Mouse (Mus musculus) testis, adult 2 months (tissue): ENCODE results near the gene Crybg2. TPM values are rescaled to one million over a fixed set of nuclear protein-coding genes. Genes with fewer than 3 reads are reported as not detected.

Experiments used
- H3K27ac ChIP-seq: fragments of 200-500 bp; 2 replicates; pipeline ENCODE4 v1.5.1; 2012; ENCODE audit warnings: low read depth, low read length; ENCODE audit not compliant: control insufficient read depth, insufficient read depth
- H3K27me3 ChIP-seq: fragments of 200-500 bp; 2 replicates; pipeline ENCODE4 v1.6.1; 2012; ENCODE audit warnings: mild to moderate bottlenecking, low read length, moderate library complexity; ENCODE audit not compliant: control insufficient read depth, insufficient read depth
- H3K36me3 ChIP-seq: fragments of 200-500 bp; 2 replicates; pipeline ENCODE4 v1.6.1; 2012; ENCODE audit warnings: mild to moderate bottlenecking, low read length; ENCODE audit not compliant: control insufficient read depth, insufficient read depth
- H3K4me1 ChIP-seq: fragments of 200-500 bp; 2 replicates; pipeline ENCODE4 v1.6.1; 2012; ENCODE audit warnings: low read length; ENCODE audit not compliant: control insufficient read depth, insufficient read depth
- H3K4me3 ChIP-seq: fragments of 200-500 bp; 2 replicates; pipeline ENCODE4 v1.5.1; 2012; ENCODE audit warnings: low read depth, mild to moderate bottlenecking, low read length, moderate library complexity, mixed read lengths; ENCODE audit not compliant: control insufficient read depth
- CTCF ChIP-seq: fragments of 200-500 bp; IDR thresholded peaks from 2 replicates; pipeline ENCODE4 v1.5.1; 2012; ENCODE audit warnings: low read depth, mild to moderate bottlenecking, inconsistent platforms, low read length, moderate library complexity; ENCODE audit not compliant: control insufficient read depth, insufficient read depth, insufficient replicate concordance
- POLR2A ChIP-seq: fragments of 200-500 bp; IDR thresholded peaks from 2 replicates; pipeline ENCODE4 v1.6.1; 2012; ENCODE audit warnings: low read depth, mild to moderate bottlenecking, inconsistent platforms, low read length, moderate library complexity; ENCODE audit not compliant: control insufficient read depth
- polyA plus RNA-seq: library from polyadenylated mRNA; depleted of rRNA; stranded (reverse); fragments of >200 nt; gene quantifications from 2 replicates; pipeline ENCODE4 v1.2.3, GENCODE M21; 2012

The Crybg2 gene
- polyA plus RNA-seq, 1 experiment, result 2.4 TPM

DNA sequence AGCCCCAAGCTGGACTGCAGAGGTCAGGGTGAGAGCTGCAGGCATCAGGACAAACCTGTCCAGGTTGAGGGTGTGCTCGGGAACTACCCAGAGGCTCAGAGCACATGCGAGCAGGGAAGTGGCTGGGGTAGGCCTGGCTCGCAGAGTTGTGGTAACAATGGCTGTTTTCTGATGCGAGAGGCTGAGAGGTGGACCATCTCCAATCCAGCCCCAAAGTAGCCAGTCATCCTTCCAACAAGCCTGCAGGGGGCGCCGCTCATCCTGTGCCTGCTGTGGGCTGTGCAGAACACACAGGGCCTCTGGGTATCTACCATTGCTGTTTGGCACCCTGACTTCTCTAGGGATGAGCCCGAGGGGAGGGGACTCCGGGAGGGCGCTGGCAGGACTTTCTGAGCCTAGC lies 59.0 kb downstream of the Crybg2 start:
- no peak overlapping the region for H3K4me3 ChIP-seq
- H3K4me1 ChIP-seq, result no peaks in the 10 kb centered on the region; the same call in none of the 2 replicates
- no peak overlapping the region for H3K27ac ChIP-seq
- no peaks in the 10 kb centered on the region for H3K36me3 ChIP-seq
- no peaks in the 10 kb centered on the region for H3K27me3 ChIP-seq
- peak; percentile 49; the same call in 1 of the 2 replicates for TF ChIP-seq CTCF
- TF ChIP-seq POLR2A, result no peak

DNA sequence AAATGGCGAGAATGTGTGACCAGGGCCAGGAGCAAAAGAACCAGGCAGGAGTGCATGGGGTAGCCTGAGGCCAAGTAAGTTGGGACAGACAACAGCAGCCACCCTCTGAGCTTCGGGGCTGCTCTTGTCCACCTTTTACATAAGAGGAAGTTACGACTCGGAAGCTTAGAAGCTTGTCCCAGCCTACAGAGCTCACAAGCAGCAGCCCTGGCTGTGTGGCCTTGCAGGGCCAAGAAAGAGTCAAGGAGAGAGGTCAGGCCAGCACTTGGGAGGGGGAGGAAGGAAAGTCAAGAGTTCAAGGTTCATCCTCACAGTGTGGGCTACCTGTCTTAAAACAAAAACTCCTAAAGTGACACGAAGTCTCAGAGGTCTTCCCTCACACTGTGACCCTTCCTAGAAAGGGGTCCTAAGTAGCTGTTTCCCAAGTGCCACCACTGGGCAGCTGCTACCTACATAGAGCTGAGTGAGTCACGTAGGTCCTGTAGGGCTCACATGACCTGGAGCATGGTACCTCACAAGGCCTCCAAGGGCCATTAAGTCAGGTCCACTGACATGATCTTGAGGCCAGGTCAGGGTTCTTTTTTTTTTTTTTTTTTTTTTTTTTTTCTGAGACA lies 59.7 kb downstream of the Crybg2 start:
- Histone ChIP-seq H3K4me3 (no peak overlapping the region), H3K36me3 (no peaks in the 10 kb centered on the region), H3K27ac (no peak overlapping the region), H3K27me3 (no peaks in the 10 kb centered on the region), H3K4me1 (no peaks in the 10 kb centered on the region; the same call in none of the 2 replicates)
- TF ChIP-seq CTCF (no peak), POLR2A (no peak)

DNA sequence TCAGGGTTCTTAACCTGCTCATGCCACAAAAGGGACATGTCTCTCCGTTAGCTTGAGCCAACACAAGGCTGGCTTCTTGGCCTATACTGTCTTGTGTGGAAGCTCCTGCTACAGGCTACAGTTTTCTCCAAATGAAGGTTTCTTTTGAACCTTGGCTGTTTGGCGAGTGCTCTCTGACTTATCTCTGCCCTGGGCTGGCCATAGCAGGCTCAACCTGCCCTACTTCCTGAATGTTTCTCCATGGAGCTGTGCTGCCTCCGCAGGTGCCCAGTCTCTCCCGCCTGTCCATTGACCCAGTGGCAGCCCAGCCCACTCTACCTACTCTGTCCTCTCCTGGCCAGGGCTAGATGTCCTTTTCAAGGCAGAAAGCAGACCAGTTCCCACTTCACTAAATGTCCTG lies 60.3 kb downstream of the Crybg2 start:
- no peaks in the 10 kb centered on the region for H3K27me3 ChIP-seq
- no peaks in the 10 kb centered on the region; the same call in none of the 2 replicates for H3K4me1 ChIP-seq
- H3K4me3 ChIP-seq, result no peak overlapping the region
- TF ChIP-seq POLR2A (no peak), CTCF (no peak)
- H3K27ac ChIP-seq, result no peak overlapping the region
- no peaks in the 10 kb centered on the region for H3K36me3 ChIP-seq

DNA sequence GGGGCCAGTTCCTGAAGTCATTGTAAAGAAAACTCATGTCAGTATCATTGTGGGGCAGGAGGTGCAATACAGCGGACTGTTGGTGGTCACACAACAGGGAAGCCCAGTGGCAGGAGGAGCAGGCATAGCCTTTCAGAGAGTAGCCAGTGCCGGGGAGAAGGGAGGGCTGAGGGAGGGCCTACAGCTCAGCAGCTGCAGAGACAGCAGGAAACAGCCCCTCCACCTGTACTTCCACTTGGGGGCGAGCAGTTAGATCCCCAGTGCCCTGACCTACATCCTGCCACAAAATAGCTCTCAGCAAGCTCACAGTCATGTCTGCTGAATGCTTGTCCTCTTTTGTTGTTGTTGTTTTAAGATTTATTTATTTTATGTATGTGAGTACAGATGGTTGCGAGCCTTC lies 61.0 kb downstream of the Crybg2 start:
- H3K4me1 ChIP-seq, result no peaks in the 10 kb centered on the region; the same call in none of the 2 replicates
- TF ChIP-seq CTCF, result no peak
- TF ChIP-seq POLR2A, result no peak
- no peak overlapping the region for H3K27ac ChIP-seq
- no peaks in the 10 kb centered on the region for H3K27me3 ChIP-seq
- H3K36me3 ChIP-seq, result no peaks in the 10 kb centered on the region
- no peak overlapping the region for H3K4me3 ChIP-seq

DNA sequence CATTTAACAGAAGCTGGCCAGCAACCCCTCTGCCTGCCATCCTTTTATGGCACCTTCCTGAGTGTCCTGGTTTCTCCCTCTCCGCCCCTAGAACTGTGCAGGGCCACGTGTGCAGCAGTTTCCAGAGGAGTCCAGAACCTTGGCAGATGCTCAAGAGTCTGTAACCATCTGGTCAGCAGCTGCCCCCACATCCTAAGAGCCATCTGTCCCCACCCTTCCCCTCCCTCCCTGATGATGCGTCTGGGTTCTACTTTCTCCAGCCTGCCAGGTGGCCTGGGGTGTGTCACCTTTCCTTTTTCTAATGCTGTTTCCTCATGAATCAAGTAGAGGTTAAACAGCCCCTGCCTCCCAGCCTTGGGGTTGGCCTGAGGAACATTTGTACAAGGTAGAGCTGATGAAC lies 61.7 kb downstream of the Crybg2 start:
- no peaks in the 10 kb centered on the region for H3K27me3 ChIP-seq
- H3K4me1 ChIP-seq, result peaks cover 2% of the 10 kb centered on the region
- H3K27ac ChIP-seq, result no peak overlapping the region
- no peaks in the 10 kb centered on the region for H3K36me3 ChIP-seq
- no peak for TF ChIP-seq POLR2A
- no peak for TF ChIP-seq CTCF
- H3K4me3 ChIP-seq, result no peak overlapping the region

DNA sequence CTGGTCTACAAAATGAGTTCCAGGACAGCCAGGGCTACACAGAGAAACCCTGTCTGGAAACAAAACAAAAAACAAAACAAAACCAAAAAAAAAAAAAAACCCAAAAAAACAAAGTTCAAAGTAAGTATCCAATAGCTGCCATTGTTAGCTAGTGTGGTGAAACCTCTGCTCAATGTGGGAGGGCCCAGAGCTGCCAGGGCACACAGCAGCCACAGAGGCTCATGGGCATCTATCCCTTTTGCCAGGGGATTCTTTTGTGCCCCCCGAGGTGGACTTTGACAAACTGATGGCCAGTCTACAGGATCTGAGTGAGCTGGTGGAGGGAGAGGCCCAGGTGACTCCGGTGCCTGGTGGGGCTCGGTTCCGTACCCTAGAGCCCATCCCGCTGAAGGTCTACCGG lies 62.5 kb downstream of the Crybg2 start:
- Histone ChIP-seq H3K36me3 (no peaks in the 10 kb centered on the region), H3K27me3 (no peaks in the 10 kb centered on the region), H3K27ac (no peak overlapping the region), H3K4me1 (peaks cover 10% of the 10 kb centered on the region), H3K4me3 (no peak overlapping the region)
- TF ChIP-seq POLR2A (no peak), CTCF (no peak)

DNA sequence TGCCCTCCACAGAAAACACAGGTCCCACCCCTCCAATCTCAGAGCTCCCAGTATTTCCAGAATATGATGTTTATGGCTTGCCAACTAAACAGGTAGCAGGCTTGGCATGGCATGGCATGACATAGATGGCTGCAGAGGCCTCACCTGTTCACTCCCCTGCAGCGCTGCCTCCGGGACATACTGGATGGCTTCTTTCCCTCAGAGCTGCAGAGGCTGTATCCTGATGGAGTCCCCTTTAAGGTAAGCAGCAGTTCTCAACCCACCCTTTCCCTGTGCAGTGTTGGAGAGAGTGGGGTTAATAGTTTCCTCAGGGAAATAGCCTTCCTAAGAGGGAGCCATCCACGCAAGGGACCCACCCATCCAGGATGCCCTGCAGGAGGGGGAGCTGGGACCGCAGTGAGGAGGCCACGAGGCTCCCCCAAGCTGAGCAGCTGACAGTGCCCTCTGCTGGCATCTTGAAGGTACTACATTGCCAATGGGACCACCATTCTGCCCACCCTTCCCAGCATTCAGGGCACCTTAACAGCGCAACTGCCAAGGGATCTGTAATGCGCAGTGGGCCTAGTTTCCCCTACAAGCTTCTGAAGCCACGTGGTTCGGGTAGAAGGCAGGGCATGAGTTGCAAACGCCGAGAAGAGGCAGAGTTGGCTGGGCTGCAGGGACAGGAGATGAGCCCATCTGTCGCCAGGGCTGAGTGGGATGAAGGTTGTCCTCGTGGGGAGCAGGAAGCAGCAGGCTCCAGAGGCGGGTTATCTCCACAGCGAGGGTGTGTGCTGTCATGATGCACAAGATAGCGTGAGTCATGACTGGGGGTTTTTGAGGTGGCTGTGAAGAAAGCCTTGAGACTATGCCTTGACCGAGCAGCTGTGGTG lies 63.3 kb downstream of the Crybg2 start:
- no peaks in the 10 kb centered on the region for H3K27me3 ChIP-seq
- no peak overlapping the region for H3K27ac ChIP-seq
- TF ChIP-seq CTCF (peak; percentile 88), POLR2A (no peak; the same call in 1 of the 2 replicates)
- no peaks in the 10 kb centered on the region for H3K36me3 ChIP-seq
- peaks cover 13% of the 10 kb centered on the region for H3K4me1 ChIP-seq
- no peak overlapping the region for H3K4me3 ChIP-seq
